Mouse (Mus musculus): ENCODE data around the gene Ell. TPM values are rescaled to one million over a fixed set of nuclear protein-coding genes. Genes with fewer than 3 reads are reported as not detected.

The Ell gene
- polyA plus RNA-seq, 1 experiment: 27.9 TPM

DNA sequence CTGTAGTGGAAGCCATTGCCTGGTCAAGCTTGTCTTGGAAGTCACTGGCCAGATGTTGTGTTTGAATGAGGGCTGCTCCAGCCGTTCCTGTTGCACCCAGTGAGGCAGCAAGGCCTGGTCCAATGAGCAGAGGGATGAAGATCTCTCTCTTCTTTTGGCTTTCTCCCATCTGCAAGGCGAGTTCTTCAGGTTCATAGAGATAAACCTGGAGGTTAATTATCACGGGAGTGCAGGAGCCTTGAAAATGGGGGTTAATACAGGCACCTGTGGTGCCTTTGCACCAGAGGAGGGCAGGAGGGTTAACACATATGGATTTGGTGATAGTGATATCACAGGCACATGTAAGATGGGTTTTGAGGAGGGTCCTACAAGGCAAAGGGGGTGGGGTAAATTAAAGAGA, 83.0 kb downstream of the Ell start:
- Histone ChIP-seq H3K27me3 (ENCODE audit: control insufficient read depth, insufficient read depth, low read length) (no peaks in the 10 kb centered on the region), H3K27ac (ENCODE audit: insufficient read depth, low read length) (no peak overlapping the region), H3K4me3 (replicated peaks; ENCODE audit: insufficient read depth, low read depth, low read length) (no peak overlapping the region), H3K4me1 (ENCODE audit: control insufficient read depth, insufficient read depth, low read length) (no peaks in the 10 kb centered on the region)
- no peak for DNase-seq
- WGBS: 66% methylated on average over 3 of the region's 3 CpGs
- TF ChIP-seq CTCF (IDR thresholded peaks at IDR 0.05; ENCODE audit: borderline replicate concordance, insufficient read depth, low read depth, low read length) (no peak), POLR2A (IDR thresholded peaks at IDR 0.05; ENCODE audit: borderline replicate concordance, insufficient read depth, low read length) (no peak)

DNA sequence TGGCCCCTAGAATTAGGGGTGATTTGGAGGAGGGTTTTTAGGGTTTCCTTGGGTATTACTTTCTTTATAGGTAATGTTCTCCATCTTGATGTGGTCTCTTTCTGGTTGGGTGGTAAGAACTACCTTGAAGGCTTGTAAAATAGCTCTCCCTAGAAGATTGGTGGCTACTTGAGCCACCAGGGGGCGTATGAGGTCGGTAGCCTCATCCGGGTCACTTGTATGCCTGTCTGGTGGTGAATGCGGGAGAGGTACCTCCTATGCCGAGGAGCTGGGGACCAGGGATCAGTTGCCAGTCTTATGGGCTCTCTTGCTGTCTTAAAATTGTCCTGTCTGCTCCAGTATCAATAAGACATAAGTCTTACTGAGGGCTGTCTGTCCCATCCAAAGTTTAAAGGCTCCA, 85.8 kb downstream of the Ell start:
- Histone ChIP-seq H3K4me3 (replicated peaks; ENCODE audit: insufficient read depth, low read depth, low read length) (no peak overlapping the region), H3K27me3 (ENCODE audit: control insufficient read depth, insufficient read depth, low read length) (no peaks in the 10 kb centered on the region), H3K27ac (ENCODE audit: insufficient read depth, low read length) (no peak overlapping the region), H3K4me1 (ENCODE audit: control insufficient read depth, insufficient read depth, low read length) (no peaks in the 10 kb centered on the region)
- no peak for DNase-seq
- no peak for TF ChIP-seq POLR2A (IDR thresholded peaks at IDR 0.05; ENCODE audit: borderline replicate concordance, insufficient read depth, low read length)
- peak; percentile 52; the same call in 1 of the 2 replicates for TF ChIP-seq CTCF (IDR thresholded peaks at IDR 0.05; ENCODE audit: borderline replicate concordance, insufficient read depth, low read depth, low read length)
- WGBS: 10% methylated on average over 5 of the region's 5 CpGs

DNA sequence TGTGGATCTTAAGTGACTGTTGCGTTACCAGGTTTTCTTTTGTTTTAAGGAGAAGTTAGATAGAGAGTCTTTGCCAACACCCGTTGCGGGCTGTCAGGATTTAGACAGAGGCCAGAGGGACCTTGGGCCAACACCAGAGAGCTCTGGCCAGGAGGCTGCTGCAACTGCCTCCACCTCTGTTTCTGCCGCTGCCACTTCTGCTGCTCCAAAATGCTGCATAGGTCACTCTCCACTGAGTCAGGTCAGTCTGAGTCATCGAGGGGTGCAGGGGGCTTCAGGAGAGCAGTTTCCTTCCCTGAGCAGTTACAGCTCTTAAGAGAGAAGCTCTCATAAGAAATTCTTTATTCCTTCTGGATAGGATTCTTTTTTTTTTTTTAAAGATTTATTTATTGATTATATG, 87.8 kb downstream of the Ell start:
- no peaks in the 10 kb centered on the region for H3K27me3 ChIP-seq (ENCODE audit: control insufficient read depth, insufficient read depth, low read length)
- H3K27ac ChIP-seq (ENCODE audit: insufficient read depth, low read length): no peak overlapping the region
- DNase-seq: no peak
- H3K4me1 ChIP-seq (ENCODE audit: control insufficient read depth, insufficient read depth, low read length): no peaks in the 10 kb centered on the region
- WGBS: 52% methylated on average over 5 of the region's 5 CpGs
- TF ChIP-seq POLR2A (IDR thresholded peaks at IDR 0.05; ENCODE audit: borderline replicate concordance, insufficient read depth, low read length) (no peak), CTCF (IDR thresholded peaks at IDR 0.05; ENCODE audit: borderline replicate concordance, insufficient read depth, low read depth, low read length) (no peak)
- H3K4me3 ChIP-seq (replicated peaks; ENCODE audit: insufficient read depth, low read depth, low read length): no peak overlapping the region

DNA sequence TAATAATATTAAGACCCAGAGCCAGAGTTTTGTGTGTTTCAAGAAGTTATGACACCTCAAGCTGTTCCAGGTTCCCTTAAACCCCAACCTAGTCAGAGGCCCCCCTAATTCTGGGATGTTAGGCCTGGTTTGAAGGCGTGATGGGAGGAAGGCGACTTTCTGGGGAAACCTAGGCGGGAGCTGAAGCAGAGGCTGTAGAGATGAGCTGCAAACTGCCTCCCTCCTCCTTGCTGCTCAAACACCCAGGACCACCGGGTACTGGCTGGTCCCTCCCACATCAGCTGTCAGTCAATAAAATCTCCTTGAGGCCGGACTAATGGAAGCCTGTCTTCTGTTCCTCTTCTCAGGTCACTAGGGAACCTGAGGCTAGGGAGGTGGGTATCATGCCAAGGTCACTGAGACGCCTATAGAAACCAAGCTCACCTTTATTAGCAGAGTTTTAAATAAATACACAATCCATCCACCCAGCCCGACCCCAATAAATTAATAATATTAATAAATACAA, 89.8 kb downstream of the Ell start:
- Histone ChIP-seq H3K4me3 (replicated peaks; ENCODE audit: insufficient read depth, low read depth, low read length) (no peak overlapping the region), H3K27me3 (ENCODE audit: control insufficient read depth, insufficient read depth, low read length) (no peaks in the 10 kb centered on the region), H3K4me1 (ENCODE audit: control insufficient read depth, insufficient read depth, low read length) (no peaks in the 10 kb centered on the region), H3K27ac (ENCODE audit: insufficient read depth, low read length) (no peak overlapping the region)
- no peak for DNase-seq
- TF ChIP-seq POLR2A (IDR thresholded peaks at IDR 0.05; ENCODE audit: borderline replicate concordance, insufficient read depth, low read length): no peak
- no peak for TF ChIP-seq CTCF (IDR thresholded peaks at IDR 0.05; ENCODE audit: borderline replicate concordance, insufficient read depth, low read depth, low read length)
- WGBS: 59% methylated on average over 7 of the region's 7 CpGs

DNA sequence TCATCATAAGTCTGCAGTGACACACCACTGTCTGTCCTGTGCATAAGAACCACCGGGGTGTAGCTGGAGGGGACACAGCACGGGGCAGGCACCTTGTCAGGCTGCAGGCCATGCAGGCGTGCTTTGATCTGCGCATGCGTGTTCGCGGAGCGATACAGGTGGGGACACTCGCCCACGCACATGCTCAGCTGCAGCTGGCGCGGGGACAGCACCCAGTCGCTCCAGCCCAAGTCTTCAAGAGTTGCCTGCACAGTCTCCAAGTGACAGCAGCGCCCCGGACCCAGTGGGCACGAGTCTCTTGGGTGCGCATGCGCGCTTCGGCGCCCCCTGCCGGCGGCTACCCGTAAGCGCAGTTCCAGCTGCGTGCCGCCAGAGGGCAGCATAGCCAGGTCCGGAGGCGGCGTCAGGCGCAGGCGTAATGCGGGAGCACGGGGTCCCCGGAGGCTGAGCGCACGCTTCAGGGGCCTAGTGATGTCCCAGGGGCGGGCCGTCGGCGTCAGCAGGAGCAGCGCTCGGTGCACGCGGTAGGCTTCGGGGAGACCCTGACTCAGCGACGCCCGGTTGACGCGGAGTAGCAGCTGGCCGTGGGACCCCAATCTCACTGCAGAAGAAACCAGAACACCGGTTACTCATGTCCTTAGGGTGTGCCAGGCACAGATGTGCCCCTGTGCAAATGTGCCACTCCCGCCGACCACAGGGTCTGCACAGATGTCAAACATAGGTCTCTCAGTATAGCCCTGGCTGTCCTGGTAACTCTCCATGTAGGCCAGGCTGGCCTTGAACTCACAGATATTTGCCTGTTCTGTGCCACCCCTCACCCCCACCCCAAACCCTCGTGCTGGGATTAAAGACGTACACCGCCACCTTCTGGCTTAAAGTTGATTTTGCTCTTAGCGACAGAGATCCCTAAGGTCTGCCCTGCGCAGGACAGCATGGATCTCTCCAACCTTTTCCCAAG, 90.6 kb downstream of the Ell start:
- TF ChIP-seq POLR2A (IDR thresholded peaks at IDR 0.05; ENCODE audit: borderline replicate concordance, insufficient read depth, low read length): peak; percentile 65
- peak; percentile 100 for TF ChIP-seq CTCF (IDR thresholded peaks at IDR 0.05; ENCODE audit: borderline replicate concordance, insufficient read depth, low read depth, low read length)
- 1% methylated on average over 60 of the region's 60 CpGs for WGBS
- Histone ChIP-seq H3K27ac (ENCODE audit: insufficient read depth, low read length) (peak overlapping the region; percentile 52), H3K4me1 (ENCODE audit: control insufficient read depth, insufficient read depth, low read length) (no peaks in the 10 kb centered on the region), H3K4me3 (replicated peaks; ENCODE audit: insufficient read depth, low read depth, low read length) (peak overlapping the region; percentile 65), H3K27me3 (ENCODE audit: control insufficient read depth, insufficient read depth, low read length) (no peaks in the 10 kb centered on the region)
- peak; percentile 88 to 96 for DNase-seq

DNA sequence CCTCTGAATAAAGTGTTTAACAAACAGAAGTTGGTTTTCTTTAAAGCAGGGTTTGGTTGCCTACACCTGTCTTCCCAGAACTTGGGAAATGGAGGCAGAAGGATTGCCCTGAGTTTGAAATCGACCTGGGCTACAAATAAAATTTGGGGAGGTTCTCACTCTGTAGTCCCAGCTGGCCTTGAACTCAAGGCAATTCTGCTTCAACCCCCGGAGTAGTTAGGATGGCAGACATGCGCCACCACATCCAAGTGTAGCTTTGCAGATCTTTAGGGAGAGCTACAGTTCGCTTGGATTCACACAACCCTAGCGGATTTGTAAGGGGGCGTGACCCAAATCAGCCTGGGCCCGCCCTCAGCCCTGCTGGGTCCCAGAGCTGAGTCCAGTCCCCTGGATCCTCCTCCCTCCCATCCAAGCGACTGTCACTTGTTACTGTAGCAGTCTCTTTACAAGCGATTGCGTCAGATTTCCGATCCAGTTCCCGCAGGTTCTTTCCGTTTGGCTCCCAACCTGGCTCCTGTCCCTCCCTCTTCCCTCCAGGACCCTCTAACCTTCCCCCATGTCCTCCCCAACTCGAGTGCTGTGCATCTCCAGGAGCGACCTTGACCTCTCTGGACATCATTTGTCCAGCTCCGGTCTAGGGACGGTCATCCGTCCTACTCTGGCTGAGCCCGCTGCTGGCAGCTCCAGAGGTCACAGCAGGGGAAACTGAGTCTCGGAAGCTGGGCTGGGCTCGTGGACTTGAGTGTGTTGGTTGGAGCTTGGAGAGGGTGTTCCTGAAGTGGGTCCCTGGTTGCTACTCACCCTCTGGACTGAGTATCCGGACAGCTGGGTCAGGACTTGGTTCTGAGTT, 91.5 kb downstream of the Ell start:
- TF ChIP-seq CTCF (IDR thresholded peaks at IDR 0.05; ENCODE audit: borderline replicate concordance, insufficient read depth, low read depth, low read length) (no peak), POLR2A (IDR thresholded peaks at IDR 0.05; ENCODE audit: borderline replicate concordance, insufficient read depth, low read length) (no peak)
- no peaks in the 10 kb centered on the region for H3K27me3 ChIP-seq (ENCODE audit: control insufficient read depth, insufficient read depth, low read length)
- no peaks in the 10 kb centered on the region for H3K4me1 ChIP-seq (ENCODE audit: control insufficient read depth, insufficient read depth, low read length)
- WGBS: 19% methylated on average over 22 of the region's 22 CpGs
- H3K27ac ChIP-seq (ENCODE audit: insufficient read depth, low read length): no peak overlapping the region
- no peak for DNase-seq
- no peak overlapping the region for H3K4me3 ChIP-seq (replicated peaks; ENCODE audit: insufficient read depth, low read depth, low read length)

DNA sequence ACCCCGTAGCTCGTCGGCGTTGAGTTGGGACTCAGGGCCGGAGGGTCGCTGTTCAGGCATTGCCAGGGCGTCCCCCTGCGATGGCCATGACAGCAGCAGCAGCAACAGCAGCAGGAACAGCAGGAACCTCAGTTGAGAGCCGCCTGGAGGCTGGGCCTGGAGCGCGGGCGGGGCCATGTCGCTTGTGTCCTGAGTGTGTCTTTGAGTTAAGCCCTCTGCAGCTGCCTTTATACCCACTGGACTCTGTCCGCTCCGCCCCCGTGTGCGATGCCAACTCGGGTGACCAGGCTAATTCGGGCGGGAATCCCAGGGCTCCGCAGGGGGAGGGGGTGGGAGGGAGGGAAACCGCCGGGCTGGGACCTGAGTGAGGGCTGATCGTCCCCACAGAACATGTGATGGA, 92.2 kb downstream of the Ell start:
- no peak overlapping the region for H3K4me3 ChIP-seq (replicated peaks; ENCODE audit: insufficient read depth, low read depth, low read length)
- WGBS: 5% methylated on average over 23 of the region's 24 CpGs
- no peaks in the 10 kb centered on the region for H3K27me3 ChIP-seq (ENCODE audit: control insufficient read depth, insufficient read depth, low read length)
- DNase-seq: no peak
- H3K4me1 ChIP-seq (ENCODE audit: control insufficient read depth, insufficient read depth, low read length): no peaks in the 10 kb centered on the region
- H3K27ac ChIP-seq (ENCODE audit: insufficient read depth, low read length): no peak overlapping the region
- no peak for TF ChIP-seq CTCF (IDR thresholded peaks at IDR 0.05; ENCODE audit: borderline replicate concordance, insufficient read depth, low read depth, low read length)
- TF ChIP-seq POLR2A (IDR thresholded peaks at IDR 0.05; ENCODE audit: borderline replicate concordance, insufficient read depth, low read length): no peak
